In the genomic region with DNA sequence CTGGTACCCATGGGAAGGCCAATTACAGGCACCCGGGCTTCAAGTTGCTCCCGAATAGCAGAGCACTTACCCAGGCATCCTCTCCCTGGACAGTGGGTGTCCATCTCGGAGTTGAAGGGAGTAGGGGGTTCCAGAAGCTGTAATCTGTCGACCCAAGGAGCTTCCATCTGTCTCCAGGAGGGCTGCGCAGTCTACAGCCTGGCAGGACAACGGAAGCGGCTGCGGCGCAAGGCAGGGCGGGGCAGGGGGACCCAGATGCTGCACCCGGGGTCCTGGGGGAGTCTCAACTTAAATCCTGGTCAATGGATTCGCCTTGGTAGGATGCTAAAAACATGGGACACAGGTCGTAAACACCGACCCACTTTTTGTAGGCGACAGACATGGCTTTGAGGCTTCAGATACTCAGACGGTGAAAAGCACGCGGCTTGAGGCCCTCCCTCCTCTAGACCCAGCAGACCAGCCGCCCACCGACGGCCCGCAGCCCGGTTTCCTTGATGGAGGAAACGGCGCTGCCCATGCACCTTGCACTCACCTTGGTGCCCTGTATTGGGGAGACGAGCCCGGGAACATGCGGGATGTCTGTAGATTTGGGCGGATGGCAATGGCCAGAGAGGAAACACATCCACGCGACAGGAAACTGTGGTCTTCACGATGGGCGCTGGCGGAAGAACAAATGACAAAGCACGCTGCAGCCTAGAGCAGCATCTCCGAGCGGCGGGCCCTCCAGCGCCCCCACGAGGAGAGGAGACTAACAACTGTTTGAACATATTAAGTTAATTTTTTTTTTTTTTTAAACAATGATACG, we compare ENCODE assay signal across 8 mouse cellular contexts. TPM values are rescaled to one million over a fixed set of nuclear protein-coding genes. Genes with fewer than 3 reads are reported as not detected.
DNase-seq lines count a peak whose midpoint lies in the region; ATAC-seq lines count a peak whose summit lies in the region.

No protein-coding gene starts in this region.

- no peaks in the 10 kb centered on the region for H3K9me3 ChIP-seq in hindbrain, embryonic 14.5 days (ENCODE audit: control insufficient read depth, low read length)

- peaks cover 41% of the 10 kb centered on the region for H3K36me3 ChIP-seq in hindbrain, embryonic 14.5 days (replicated peaks; ENCODE audit: control insufficient read depth, insufficient read depth)

- WGBS in hindbrain, embryonic 14.5 days = under 1% methylated on average over 41 of the region's 41 CpGs

- ATAC-seq in hindbrain, embryonic 14.5 days (ENCODE audit: low FRiP score) = peak; percentile 89

- H3K27me3 ChIP-seq in hindbrain, embryonic 14.5 days (ENCODE audit: control insufficient read depth, insufficient read depth, low read length) = no peaks in the 10 kb centered on the region; the same call in 1 of the 2 replicates

- peak overlapping the region; percentile 91 for H3K4me3 ChIP-seq in hindbrain, embryonic 14.5 days (replicated peaks; ENCODE audit: low read length)

- H3K4me2 ChIP-seq in hindbrain, embryonic 14.5 days (replicated peaks) = peak overlapping the region; percentile 94

- DNase-seq in R1 (ENCODE audit: low read depth, low spot score) = peak; percentile 94
- peak; percentile 82 to 92 for DNase-seq in cerebellum, postnatal 25 days
- DNase-seq in frontal cortex, postnatal 25 days (ENCODE audit: low spot score in 2 of 2) = peak; percentile 75 to 82
- peak; percentile 95 for DNase-seq in hindbrain, embryonic 14.5 days (ENCODE audit: low spot score)
- peak; percentile 73 to 84 for DNase-seq in layer of hippocampus, postnatal 25 days (ENCODE audit: extremely low spot score in 1 of 2, low spot score in 1 of 2)
- peak; percentile 85 for DNase-seq in lung, postnatal 14 days
- peak; percentile 82 for DNase-seq in ovary, postnatal 36 days (ENCODE audit: low spot score)
- DNase-seq in thymus, postnatal 14 days = peak; percentile 90

- H3K9ac ChIP-seq in hindbrain, embryonic 14.5 days = peak overlapping the region; percentile 92

- H3K4me1 ChIP-seq in hindbrain, embryonic 14.5 days (replicated peaks; ENCODE audit: control insufficient read depth, insufficient read depth, low read length) = peaks cover 14% of the 10 kb centered on the region

- peak overlapping the region; percentile 58 for H3K27ac ChIP-seq in hindbrain, embryonic 14.5 days

RNA-seq across cellular contexts. Expression of gene Snhg11, which starts 14.4 kb away (rescaled TPM):
- 412 and 543 TPM in 2 replicates for polyA plus RNA-seq in hindbrain, embryonic 14.5 days (2014; fragmentation: Nextera tagmentation; extraction: Ambion mirVana)
- total RNA-seq in layer of hippocampus, postnatal 25 days (2021) = 100 to 1,000 TPM; 315 to 544 TPM

RNA-seq across cellular contexts. Expression of gene Ralgapb, which starts 48.6 kb away (rescaled TPM):
- polyA plus RNA-seq in hindbrain, embryonic 14.5 days (2014; fragmentation: Nextera tagmentation; extraction: Ambion mirVana) = 29.7 and 34.7 TPM in 2 replicates
- total RNA-seq in layer of hippocampus, postnatal 25 days (2021) = 10 to 100 TPM; 87.2 to 87.6 TPM

RNA-seq across cellular contexts. Expression of gene Lbp, which starts 54.8 kb away (rescaled TPM):
- polyA plus RNA-seq in hindbrain, embryonic 14.5 days (2014; fragmentation: Nextera tagmentation; extraction: Ambion mirVana) = 5.0 TPM in 2 replicates
- 1 to 10 TPM; 1.3 to 2.7 TPM for total RNA-seq in layer of hippocampus, postnatal 25 days (2021)

Comparison
In these comparisons a context has a peak if more than half of its experiments do, and no peak if none do; other contexts are left out.
1. Peak in every context shown above with its lines: DNase-seq, ATAC-seq, H3K4me3 ChIP-seq and H3K27ac ChIP-seq.